Mouse (Mus musculus) heart, postnatal 0 days (tissue): Measurements from ENCODE around the gene Peli1.

Source experiments
- CTCF ChIP-seq: IDR thresholded peaks from 2 replicates; pipeline ENCODE4 v1.5.1; 2016; ENCODE audit warnings: antibody characterized with exemption, control low read depth, low read depth
- EP300 ChIP-seq: IDR thresholded peaks from 2 replicates; pipeline ENCODE4 v1.6.1; 2016; ENCODE audit warnings: antibody characterized with exemption, low read depth

GRCm38 (mm10) chr11:21046188-21046587 lies 44.9 kb upstream of the Peli1 start:
- TF ChIP-seq CTCF (no peak), EP300 (no peak)
